Mouse (Mus musculus) regulatory T cell (primary cell): ENCODE results near the gene Sap25.

ENCODE experiments used
- in situ Hi-C: fragments of 300-600 bp; cut with MboI, MseI; formaldehyde crosslinking; loops from one replicate; pipeline ENCODE4 v1.15.1; 2025; ENCODE audit warnings: high pct_unique_total_duplicates

The Sap25 gene

GRCm38 (mm10) chr5:137660064-137660688 is 19.0 kb downstream of the Sap25 start:
- in situ Hi-C loops = no loop called here

GRCm38 (mm10) chr5:137663057-137663456 is 21.9 kb downstream of the Sap25 start:
- in situ Hi-C loops = no loop called here

GRCm38 (mm10) chr5:137668971-137669370 is 27.8 kb downstream of the Sap25 start:
- in situ Hi-C loops = no loop called here

GRCm38 (mm10) chr5:137670240-137670639 is 29.1 kb downstream of the Sap25 start:
- in situ Hi-C loops = no loop called here

GRCm38 (mm10) chr5:137671443-137672240 is 30.5 kb downstream of the Sap25 start:
- in situ Hi-C loops = no loop called here

- in situ Hi-C loops = no loop called here
These were observed 31.2 kb downstream of the Sap25 start for GRCm38 (mm10) chr5:137672361-137672760.

GRCm38 (mm10) chr5:137673015-137673414 is 31.9 kb downstream of the Sap25 start:
- in situ Hi-C loops = no loop called here

- in situ Hi-C loops = no loop called here
These were observed 33.7 kb downstream of the Sap25 start for GRCm38 (mm10) chr5:137674786-137675185.

- in situ Hi-C loops = no loop called here
These were observed 36.7 kb downstream of the Sap25 start for GRCm38 (mm10) chr5:137677859-137678258.

GRCm38 (mm10) chr5:137678736-137679135 is 37.6 kb downstream of the Sap25 start:
- in situ Hi-C loops = no loop called here

- in situ Hi-C loops = loop anchor here (5.0 kb wide), 1 partner anchor 73 kb away; no protein-coding TSS in a partner anchor
These were observed 38.6 kb downstream of the Sap25 start for GRCm38 (mm10) chr5:137679726-137680125.

- in situ Hi-C loops = loop anchor here (5.0 kb wide), 1 partner anchor 70 kb away; no protein-coding TSS in a partner anchor
These were observed 41.4 kb downstream of the Sap25 start for GRCm38 (mm10) chr5:137682526-137682925.

GRCm38 (mm10) chr5:137683388-137684293 is 42.5 kb downstream of the Sap25 start:
- in situ Hi-C loops = loop anchor here (5.0 kb wide), 1 partner anchor 69 kb away; no protein-coding TSS in a partner anchor

GRCm38 (mm10) chr5:137684294-137685123 is 43.4 kb downstream of the Sap25 start, which contains the start of gene Agfg2:
Gene Agfg2 (minus strand): TSS chr5:137684726.
- in situ Hi-C loops = loop anchor here (5.0 kb wide), 1 partner anchor 68 kb away; no protein-coding TSS in a partner anchor

- in situ Hi-C loops = no loop called here
These were observed 44.5 kb downstream of the Sap25 start for GRCm38 (mm10) chr5:137685653-137686052.

- in situ Hi-C loops = no loop called here
These were observed 45.1 kb downstream of the Sap25 start for GRCm38 (mm10) chr5:137686127-137686790.

- in situ Hi-C loops = no loop called here
These were observed 48.8 kb downstream of the Sap25 start for GRCm38 (mm10) chr5:137689974-137690373.

- in situ Hi-C loops = no loop called here
These were observed 49.4 kb downstream of the Sap25 start for GRCm38 (mm10) chr5:137690531-137690930.

- in situ Hi-C loops = no loop called here
These were observed 50.7 kb downstream of the Sap25 start for GRCm38 (mm10) chr5:137691881-137692280.
